Mouse (Mus musculus) cerebellum, postnatal 36 days (tissue): Measurements from ENCODE around the gene Cyb5b.
"Not testable (repeated sequence)": the region's sequence is repeated elsewhere in the genome, so short reads cannot be mapped to it uniquely, and the experiment has no call there.

Source experiments
- DNase-seq, 2 experiments: peaks; one replicate each; pipeline ENCODE4 v3.0.0; 2021 to 2022; ENCODE audit warnings: mixed read lengths in 2 of 2

Gene Cyb5b

DNA sequence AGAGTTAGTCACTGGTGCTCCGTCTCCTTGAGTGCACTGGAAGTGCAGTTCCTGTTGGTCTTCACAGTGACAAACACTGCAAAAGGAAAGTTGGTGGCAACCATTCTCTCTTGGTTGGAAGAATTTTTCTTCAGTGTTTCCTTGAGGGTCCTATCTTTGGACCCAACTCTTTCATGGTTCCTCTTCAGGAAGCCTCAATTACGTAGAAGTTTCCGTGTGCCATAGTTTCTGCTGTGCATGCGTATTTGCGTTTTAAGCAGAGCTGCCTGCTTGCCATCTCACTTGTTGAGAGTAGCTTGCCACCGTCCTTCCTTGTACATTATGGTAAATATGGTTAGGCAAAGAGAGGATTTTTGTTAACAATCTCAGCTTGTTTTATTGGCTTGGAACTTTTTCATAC, 30.7 kb downstream of the Cyb5b start:
- no peak for DNase-seq

DNA sequence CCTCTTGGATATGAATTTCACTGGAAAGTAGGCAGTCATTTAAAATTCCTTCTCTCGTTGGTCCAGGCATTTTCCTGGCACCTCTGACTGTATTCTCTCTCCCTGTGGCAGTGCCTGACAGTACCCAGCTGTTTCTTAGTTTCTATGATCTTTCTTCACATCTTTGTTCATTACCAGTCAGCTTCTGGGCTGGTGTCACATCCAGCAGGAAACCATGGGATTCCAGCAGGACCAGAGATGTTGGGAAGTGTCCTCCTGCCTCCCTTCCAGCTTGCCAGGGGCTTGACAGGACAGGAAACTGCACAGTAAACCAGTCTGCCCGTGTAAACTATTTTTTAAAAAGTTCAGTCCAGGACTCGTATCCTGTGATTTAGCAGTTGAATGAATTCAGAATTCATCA, 34.6 kb downstream of the Cyb5b start:
- no peak for DNase-seq

DNA sequence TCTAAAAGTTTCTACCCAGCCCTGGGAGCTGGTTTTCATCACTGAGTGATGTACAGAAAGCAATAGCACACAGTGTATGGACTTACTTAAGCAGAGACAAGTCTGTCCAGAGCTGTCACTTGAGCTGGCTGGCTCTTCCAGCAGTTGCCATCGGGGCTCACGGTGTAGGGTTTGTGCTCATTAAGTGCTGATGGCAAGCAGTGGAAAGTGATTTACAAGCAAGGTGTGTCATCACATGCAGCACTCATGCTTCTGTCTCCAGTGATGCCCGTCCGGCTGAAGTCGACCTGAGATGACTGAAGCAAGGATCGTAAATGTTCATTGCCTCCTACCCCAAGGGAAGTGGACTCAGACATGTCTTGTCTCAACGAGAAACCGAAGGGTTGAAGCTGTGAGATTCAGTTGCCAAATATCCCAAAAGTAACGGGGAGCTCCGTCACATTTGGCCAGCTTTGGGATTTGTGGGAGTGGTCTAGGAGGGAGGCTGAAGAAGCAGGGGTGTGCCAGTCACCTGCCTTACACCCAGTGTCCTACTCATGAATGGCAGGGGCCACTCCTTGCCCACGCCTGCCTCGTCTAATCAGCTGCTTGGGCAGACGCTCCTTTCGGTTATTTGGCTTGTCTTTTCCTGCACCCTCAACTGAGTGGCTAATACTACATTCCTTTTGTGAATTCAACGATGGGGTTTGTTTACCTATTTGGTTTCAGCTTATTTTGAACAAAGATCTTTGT, 36.4 kb downstream of the Cyb5b start:
- no peak for DNase-seq

DNA sequence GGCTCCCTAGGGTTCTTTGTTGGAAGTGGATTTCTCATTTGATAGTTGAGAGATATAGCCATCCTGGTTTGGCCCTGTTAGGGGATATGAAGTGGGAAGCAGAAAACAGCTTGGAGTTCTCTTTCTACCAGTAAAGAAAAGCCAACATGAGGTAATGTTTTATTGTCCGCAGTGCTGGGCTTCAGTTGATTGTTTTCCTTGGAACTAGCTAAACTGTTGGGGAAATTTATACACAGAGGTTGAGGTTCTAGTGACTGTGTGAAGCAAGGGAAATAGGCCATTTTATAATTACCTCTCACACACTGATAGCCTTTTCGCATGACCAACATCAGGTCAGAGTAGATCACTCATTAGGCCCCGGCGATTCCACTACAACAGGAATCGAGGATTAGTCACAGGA, 37.2 kb downstream of the Cyb5b start:
- DNase-seq, result no peak

DNA sequence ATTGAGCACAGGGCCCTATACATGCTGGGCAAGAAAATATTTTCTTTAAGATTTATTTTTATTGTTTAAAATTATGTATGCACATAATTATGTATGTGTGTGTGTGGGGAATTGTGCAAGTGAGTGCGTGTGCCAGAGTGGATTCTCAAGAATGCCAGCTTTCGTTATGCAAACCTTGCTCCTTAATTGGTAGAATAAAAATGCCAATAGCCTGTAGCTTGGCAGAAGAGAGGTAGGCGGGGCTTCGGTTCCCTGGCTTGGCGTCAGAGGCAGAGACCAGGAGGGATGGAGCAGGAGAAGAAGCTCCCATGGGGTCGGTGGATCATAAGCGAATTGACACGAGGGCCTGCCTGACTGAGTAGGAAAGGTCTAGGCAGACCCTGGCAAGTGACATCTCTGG, 42.2 kb downstream of the Cyb5b start:
- DNase-seq, result no peak

DNA sequence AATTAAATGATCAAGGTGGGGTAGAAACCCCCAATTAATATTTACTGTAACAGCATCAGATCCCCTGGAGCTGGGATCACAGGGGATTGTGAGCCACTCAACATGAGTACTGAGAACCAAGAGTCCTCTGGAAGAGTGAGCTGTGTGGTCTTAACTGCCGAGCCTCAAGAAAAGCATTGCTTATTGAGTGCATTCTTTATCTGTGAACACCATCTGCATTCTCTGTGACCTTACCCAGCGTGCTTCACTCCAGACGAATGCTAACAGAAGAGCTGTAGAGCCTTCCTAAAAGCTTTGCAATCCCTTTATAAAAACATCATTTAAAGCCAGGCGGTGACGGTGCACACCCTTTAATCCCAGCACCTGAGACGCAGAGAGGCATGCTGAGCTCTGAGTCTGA, 42.9 kb downstream of the Cyb5b start:
- no peak for DNase-seq

DNA sequence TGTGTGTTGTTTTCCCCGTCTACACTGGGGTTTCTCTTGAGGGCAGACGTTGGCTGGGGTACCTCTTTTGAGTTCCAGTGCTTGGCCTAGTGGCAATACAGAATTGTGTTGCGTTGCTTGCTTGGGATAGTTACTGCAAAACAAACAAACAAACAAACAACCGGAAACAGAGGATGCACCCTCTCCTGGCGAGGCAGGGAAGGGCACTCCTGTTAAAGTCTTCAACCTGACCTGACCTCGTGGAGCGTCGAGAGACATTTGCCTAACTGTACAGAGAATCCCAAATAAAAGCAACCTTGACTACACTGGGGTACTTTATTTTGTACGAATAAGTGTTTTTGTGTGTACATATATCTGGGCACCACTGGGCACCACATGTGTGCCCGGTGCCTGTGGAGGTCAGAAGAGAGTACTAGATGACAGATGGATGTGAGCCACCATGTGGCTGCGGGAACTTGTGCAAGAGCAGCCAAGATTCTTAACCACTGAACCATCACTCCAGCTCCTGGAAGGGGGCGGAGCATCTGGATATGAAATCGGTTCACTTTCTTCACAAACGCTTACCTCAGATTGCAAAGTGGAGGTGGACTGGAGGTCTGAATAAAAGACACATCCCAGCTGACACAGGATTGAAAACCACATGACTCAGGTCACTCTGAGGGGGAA, 44.5 kb downstream of the Cyb5b start:
- DNase-seq, result no peak

DNA sequence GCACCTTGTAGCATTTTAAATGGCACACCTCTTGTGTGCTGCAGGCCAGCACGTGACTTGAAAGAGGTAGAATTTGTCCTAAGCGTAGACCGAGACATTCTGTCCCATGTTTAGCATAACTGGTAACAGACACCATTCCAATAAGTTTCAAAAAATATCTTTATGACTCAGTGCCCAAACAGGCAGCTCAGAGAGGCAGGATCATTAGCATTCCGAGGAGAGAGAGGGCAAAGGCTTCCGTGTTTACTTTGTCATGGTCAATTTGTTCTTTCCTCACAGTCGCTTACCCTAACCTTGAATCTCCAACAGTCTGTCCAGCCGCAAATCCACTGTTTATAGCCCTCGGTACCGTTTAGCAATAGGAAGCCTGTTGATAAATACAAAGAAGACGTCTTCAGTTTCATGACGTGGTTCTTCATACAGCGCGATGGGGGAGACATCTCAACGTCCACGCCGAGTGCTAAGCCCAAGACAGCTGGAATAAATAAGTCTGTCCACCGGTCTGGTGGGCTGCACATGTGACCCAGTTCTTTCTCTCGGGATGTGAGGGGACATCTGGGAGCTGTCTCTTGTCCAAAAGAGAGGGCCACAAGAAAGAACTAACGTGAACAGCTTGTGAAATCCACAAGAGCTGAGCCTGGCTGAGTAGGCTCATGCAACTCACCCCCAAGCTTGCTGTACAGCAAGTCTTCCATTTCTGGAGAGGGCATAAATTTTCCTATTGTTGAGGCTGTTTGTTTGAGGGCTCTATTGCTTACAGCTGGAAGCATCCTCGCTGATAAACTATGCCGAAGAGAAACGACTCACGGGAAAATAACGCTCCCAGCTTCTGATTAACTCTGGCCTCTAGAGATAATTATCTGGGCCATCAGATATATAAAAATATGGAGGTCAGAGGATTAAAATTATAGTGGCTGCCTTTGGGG, 47.7 kb downstream of the Cyb5b start:
- no peak for DNase-seq

DNA sequence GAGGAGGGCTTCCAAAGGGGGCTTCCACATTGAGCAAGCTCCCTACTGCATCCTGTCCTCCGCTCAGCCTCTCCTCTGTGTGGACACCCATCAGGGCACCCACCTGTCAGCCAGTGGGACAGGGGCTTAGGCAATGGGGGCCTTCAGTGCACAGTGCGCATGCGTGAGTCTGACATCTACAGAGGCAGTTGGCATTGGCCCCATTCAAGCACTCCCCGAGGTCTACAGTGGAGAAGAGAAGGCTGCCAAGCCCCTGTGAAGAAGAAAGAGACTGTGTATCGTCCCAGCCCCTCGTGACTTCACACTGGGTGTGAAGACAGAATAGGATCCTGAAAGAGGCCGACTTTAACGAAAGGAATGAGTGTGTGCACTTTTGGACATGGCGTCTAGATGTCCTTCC, 54.7 kb downstream of the Cyb5b start:
- peak in 1 of 2 experiments; percentile 24 for DNase-seq

DNA sequence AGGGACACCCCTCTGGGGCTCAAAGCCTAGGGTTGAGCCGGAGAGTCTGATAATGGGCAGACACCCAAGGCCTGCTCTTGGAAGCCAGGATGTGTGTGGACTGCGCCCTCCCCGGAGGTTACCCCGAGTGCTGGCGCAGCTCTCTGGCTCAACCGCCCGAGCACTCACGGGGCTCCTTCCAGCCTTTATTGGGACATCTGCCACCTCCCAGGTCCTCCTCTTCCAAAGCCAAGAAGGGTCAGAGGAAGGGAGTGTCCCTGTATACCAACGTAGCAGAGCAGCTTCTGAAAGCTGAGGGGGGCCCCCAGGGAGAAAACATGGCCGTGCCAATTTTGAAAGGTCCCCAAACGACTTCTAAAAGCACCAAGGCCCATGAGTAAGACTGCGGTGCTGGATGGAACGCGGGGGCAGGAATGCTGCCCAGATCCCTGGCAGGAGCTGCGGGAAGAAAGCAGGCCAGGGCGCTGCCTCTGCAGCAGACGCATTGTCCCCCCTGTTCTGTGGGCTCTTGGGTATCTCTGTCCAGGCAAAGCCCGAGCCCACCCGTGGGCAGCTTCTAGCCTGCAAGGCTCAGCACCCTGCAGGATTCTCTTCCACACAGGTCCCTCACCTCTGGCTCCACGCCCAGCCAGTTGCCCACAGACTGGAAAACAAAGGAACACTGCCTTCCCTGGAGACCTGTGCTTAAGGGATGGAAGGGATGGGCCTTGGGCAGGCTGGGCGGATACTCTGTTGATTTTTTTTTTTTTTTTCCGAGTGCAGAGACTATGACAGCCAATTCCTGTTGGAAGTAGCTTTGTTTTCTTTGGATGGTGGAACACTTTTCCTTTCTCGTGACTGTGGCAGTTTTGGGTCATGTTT, 55.5 kb downstream of the Cyb5b start:
- peak; percentile 75 to 77 for DNase-seq

DNA sequence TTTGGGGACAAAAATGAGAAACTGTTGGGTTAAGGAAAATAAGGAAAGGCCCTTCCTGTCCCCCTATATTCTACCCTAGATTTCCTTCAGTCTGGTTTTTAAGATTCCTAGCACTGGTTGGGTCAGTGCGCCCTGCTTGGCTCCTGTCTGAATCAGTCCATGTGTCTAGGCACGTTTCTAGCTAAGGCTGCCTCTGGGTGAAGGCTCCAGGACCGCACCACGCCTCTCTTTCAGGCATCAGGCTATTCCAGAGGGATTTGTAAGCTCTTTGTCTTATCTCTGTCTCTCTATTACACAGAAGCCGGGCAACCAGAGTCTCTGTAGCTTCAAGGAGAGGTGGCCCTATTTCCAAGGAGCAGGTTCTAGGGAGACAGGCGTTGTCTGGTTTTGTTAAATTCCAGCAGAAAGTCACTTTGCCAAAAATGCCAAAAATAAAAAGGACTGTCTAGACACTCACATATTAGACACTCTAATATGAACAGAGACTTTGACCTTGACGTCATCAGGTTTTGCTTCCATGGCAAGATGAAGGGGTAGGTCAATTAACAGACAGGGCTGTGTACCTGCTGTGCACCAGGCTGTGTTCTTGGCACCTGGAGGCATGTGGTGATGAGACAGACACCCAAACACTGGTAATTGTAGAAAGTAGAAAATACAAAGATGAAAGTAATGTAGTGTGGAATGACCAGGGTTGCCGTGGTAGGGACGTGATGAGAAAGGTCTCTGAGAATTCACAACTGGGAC, 56.5 kb downstream of the Cyb5b start:
- DNase-seq, result peak; percentile 30 to 38

DNA sequence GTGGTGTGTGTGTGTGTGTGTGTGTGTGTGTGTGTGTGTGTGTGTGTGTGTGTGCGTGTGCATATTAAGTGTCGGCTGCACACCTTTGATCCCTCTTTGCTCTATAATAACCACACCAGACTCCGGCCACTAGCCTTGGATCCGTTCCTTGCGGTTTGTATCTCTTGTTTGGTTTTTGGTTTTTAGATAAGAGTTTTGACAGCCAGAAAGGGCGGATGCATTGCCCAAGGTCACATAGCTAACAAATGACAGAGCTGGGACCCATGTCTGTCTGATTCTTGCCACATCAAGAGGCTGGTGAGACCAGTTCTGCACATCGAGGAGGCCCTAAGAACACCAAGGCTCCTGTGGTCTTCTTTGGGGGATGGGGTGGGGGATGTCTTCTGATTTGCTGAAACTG, 58.7 kb downstream of the Cyb5b start:
- DNase-seq, result no peak

DNA sequence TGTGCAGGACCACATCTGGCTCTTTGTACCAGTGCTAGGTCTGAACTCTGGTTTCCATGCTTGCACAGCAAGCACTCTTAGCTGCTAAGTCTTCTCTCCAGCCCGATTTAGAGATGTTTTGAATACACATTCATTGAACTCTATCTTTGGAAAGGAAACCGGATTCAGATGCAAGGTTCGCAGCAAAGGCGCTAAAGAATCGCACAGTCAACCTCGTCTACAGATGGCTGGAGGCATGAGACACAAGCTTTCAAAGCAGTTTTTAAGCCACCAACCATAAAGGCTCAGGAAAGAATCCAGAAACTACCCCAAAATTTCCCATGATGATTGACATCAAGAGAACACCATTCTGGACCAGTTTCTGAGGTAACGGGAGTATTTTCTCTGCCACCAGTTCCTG, 61.6 kb downstream of the Cyb5b start:
- no peak for DNase-seq

DNA sequence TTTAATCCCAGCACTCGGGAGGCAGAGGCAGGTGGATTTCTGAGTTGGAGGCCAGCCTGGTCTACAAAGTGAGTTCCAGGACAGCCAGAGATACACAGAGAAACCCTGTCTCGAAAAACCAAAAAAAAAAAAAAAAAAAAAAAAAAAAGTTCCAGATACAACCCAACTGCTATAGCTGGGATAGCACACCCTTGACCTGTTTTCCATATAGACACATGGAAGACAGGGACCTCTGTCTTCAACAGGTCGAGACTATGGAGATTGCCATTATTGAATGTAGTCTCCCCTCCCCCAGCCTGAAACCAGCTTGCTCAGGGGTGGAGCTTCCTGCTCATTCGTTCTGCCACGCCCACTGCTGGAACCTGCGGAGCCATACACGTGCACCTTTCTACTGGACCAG, 66.8 kb downstream of the Cyb5b start:
- DNase-seq, result not testable (repeated sequence)

DNA sequence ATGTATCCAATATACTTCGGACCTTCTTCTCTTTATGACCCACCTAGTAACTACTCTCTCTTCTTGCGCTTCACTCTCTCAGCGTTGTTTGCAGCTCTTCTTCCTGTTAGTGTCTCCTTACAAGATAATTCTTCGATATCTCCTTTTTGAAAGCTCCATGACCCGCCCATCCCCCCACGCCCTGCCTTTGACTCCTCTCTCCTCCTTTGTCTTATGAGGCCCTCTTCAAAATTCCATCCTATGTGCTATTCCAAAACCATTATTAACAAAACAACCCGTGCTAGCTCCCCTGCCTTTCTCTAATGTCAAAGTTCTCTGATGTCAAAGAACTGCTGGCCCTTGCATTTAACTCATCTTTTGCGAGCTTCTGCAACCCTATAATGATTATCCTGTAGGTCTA, 67.7 kb downstream of the Cyb5b start:
- DNase-seq, result no peak

DNA sequence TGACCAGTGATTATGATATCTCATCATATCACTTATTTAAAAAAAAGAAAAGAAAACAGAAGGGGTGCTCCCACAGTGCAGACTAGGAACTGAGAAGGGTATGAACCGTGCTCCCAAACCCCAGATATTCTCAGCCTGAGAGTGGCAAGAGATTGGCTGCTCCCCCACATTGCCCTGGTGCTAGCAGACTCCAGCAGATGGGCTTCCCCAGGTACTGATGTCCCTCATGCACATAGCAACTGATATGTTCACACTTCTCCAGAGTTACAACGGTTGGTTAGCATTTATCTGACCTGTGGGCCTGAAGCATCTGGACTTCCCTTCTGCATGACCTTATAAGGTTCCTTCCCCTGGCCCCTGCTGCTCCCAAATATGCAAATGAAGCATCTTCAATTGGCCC, 68.6 kb downstream of the Cyb5b start:
- no peak for DNase-seq

DNA sequence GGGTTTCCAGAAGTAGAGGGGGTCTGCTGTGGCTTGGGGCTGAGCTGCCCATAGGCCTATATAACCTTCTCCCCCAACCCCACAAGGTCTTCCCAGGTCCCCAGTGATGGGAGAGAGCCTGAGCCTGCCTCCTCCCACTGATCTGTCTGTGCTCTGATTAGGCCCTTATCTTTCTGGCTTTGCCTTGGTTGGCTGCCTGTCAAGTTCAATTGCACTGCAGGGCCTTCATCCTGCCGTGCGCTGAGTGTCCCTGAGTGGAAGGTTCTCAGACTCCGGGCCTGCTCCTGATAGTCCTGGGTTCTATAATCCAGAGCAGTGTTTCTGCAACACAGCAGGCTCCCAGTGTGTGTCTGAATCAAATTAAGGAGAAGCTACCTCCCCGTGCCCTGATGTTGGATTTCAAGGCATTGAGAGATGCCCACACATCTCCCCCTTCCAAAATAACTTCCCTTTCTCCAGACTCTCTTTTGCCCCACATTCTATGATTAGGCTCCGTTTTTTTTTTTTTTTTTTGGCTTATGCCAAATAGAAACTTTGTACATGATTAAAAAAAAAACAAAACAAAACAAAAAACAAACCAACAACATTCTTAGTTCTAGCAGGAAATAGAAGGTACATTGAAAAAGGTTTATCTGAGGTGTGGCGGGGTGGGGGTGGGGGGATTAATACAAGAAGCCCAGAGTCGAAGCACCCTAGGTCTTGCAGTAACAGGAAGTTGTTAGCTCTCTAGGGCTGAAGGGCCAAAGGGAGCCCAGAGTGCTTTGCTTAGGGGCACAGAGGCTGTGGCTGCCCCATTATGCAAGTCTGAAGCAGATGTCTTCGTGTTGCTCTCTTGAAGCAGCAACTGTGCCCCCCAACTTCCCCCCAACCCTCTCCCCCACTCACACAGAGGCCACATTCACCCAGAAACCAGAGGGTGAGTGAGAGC, 71.7 kb downstream of the Cyb5b start:
- DNase-seq, result no peak

DNA sequence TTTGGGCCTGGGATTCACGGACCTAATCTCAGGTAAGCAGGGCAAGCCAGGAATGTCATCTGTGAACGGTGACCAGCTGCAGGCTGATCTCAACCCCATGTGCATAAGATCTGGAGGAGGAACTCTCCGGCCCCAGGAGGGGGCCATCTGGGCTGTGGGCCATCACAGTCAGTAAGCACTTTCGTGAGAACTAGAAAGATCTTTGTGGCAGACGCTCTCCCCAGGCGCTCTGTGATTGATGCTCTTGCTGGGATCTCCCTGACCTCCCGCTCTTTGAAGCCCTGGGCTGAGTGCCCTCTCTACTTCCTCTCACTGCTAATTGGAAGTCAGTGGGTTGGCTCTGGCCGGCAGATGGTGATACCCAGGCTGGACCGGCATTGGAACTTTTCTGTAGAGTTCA, 75.7 kb downstream of the Cyb5b start:
- DNase-seq, result peak; percentile 20 to 36

DNA sequence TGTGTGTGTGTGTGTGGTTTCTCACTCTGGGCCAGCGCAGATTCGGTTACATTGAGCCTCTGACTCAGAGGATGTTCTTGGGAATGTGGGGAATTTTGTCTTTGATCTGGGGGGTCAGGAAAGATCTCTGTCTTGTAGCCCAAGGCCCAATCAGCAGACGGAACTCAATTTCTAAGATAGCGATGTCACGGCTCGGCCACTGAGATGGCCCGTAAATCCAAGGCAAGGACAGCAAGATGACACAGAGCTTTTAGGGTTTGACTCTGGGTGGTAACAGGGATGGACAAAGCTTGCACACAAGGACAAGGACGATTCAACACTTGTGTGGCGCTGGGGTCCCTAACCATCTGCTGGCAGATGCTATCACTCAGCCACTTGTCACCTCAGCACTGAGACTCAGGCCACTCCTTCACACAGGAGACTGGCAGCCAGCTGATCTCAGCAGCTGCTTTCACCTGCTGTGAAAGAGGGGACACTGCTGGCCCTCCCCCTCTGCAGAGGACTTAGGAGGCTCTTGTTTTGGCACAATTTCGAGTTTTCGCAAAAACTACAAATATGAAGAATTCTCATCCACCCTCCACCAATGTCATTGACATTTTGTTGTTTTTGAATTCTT, 76.7 kb downstream of the Cyb5b start:
- no peak for DNase-seq

DNA sequence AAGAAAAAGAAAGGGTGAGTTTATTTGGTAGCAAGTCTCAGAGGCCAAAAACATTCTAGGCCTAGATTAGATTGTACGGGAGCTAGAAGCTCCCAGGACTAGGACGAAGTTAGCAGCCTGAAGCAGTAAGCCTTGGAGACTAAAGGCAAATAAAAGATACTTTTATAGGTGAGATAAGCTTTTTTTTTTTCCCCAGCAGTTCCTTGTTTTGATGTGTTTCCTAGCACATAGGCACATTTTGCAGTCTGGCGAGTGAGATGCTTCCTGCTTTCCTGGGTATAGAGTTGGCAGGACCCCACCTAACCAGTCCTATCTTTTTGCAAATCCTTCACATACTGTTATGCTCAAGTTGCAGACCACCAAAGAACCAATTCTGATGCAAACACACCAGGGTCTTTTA, 82.8 kb downstream of the Cyb5b start:
- DNase-seq, result no peak
